Mouse (Mus musculus) heart, embryonic 12.5 days (tissue): ENCODE results near the gene Slco3a1. TPM values are rescaled to one million over a fixed set of nuclear protein-coding genes. Genes with fewer than 3 reads are reported as not detected.

Experiments used
- ATAC-seq: fragments of 200-750 bp; cut with Nextera tagmentation; 2 replicates; pipeline ENCODE4 v1.8.0; 2017; ENCODE audit warnings: moderate TSS enrichment, moderate library complexity; ENCODE audit not compliant: insufficient number of reproducible peaks, low FRiP score
- H3K27ac ChIP-seq: fragments of 300-500 bp; sonication (generic); 2 replicates; pipeline ENCODE4 v1.5.1; 2016; ENCODE audit warnings: mild to moderate bottlenecking, moderate library complexity; ENCODE audit not compliant: poor library complexity, severe bottlenecking
- H3K27me3 ChIP-seq: fragments of 300-500 bp; sonication (generic); replicated peaks from 2 replicates; pipeline ENCODE4 v1.6.1; 2016; ENCODE audit warnings: mild to moderate bottlenecking, moderate library complexity
- H3K36me3 ChIP-seq: fragments of 300-500 bp; sonication (generic); 2 replicates; pipeline ENCODE4 v1.6.1; 2016; ENCODE audit warnings: mild to moderate bottlenecking, moderate library complexity
- H3K4me1 ChIP-seq: fragments of 300-500 bp; sonication (generic); replicated peaks from 2 replicates; pipeline ENCODE4 v1.6.1; 2016; ENCODE audit warnings: mild to moderate bottlenecking
- H3K4me2 ChIP-seq: fragments of 300-500 bp; sonication (generic); 2 replicates; pipeline ENCODE4 v1.6.1; 2016; ENCODE audit warnings: mild to moderate bottlenecking, moderate library complexity
- H3K4me3 ChIP-seq: fragments of 300-500 bp; sonication (generic); 2 replicates; pipeline ENCODE4 v1.5.1; 2016; ENCODE audit warnings: mild to moderate bottlenecking
- H3K9ac ChIP-seq: fragments of 300-500 bp; sonication (generic); 2 replicates; pipeline ENCODE4 v1.6.1; 2016; ENCODE audit warnings: mild to moderate bottlenecking, moderate library complexity
- H3K9me3 ChIP-seq: fragments of 300-500 bp; sonication (generic); replicated peaks from 2 replicates; pipeline ENCODE4 v1.6.1; 2016; ENCODE audit warnings: mild to moderate bottlenecking, moderate library complexity
- WGBS: fragments of 180-500 bp; shearing (Covaris S2); methylation state at CpG from one replicate; pipeline ENCODE4 v1.1.7; 2016; 5-methylcytosine and 5-hydroxymethylcytosine counted together
- polyA plus RNA-seq: library from polyadenylated mRNA; unstranded; fragments of >200 nt; fragmentation: Nextera tagmentation; extraction: Ambion mirVana; gene quantifications from 2 replicates; pipeline ENCODE4 v1.2.1, GENCODE M21; 2016

Gene Slco3a1
- polyA plus RNA-seq, 1 experiment from 2014 or later, result 29.8 TPM

- no peaks in the 10 kb centered on the region for H3K27me3 ChIP-seq
- no peak for ATAC-seq
- WGBS, result 85% methylated on average over 10 of the region's 10 CpGs
- H3K36me3 ChIP-seq, result peaks cover 7% of the 10 kb centered on the region
- H3K27ac ChIP-seq, result no peak overlapping the region
- no peak overlapping the region for H3K9ac ChIP-seq
- H3K4me1 ChIP-seq, result peaks cover 21% of the 10 kb centered on the region
- H3K4me3 ChIP-seq, result no peak overlapping the region
- H3K9me3 ChIP-seq, result no peaks in the 10 kb centered on the region
- H3K4me2 ChIP-seq, result no peak overlapping the region
Measured at GRCm38 (mm10) chr7:74505635-74506034, 48.9 kb downstream of the Slco3a1 start.

GRCm38 (mm10) chr7:74501187-74501586 lies 53.4 kb downstream of the Slco3a1 start:
- no peaks in the 10 kb centered on the region for H3K9me3 ChIP-seq
- ATAC-seq, result no peak
- no peak overlapping the region for H3K27ac ChIP-seq
- 75% methylated on average over 10 of the region's 10 CpGs for WGBS
- H3K27me3 ChIP-seq, result no peaks in the 10 kb centered on the region
- peaks cover 7% of the 10 kb centered on the region for H3K36me3 ChIP-seq
- no peak overlapping the region for H3K4me2 ChIP-seq
- no peak overlapping the region for H3K4me3 ChIP-seq
- 0 out of 2 replicates have a peak, but pooled peaks cover 3% of the 10 kb centered on the region for H3K4me1 ChIP-seq
- no peak overlapping the region for H3K9ac ChIP-seq

GRCm38 (mm10) chr7:74499470-74499869 lies 55.1 kb downstream of the Slco3a1 start:
- Histone ChIP-seq H3K4me3 (no peak overlapping the region), H3K4me2 (no peak overlapping the region), H3K4me1 (no peaks in the 10 kb centered on the region), H3K27ac (no peak overlapping the region), H3K27me3 (no peaks in the 10 kb centered on the region), H3K9me3 (no peaks in the 10 kb centered on the region), H3K9ac (no peak overlapping the region), H3K36me3 (peaks cover 7% of the 10 kb centered on the region)
- WGBS, result 92% methylated on average over 5 of the region's 5 CpGs
- ATAC-seq, result no peak

GRCm38 (mm10) chr7:74498266-74498980 lies 56.2 kb downstream of the Slco3a1 start:
- H3K4me1 ChIP-seq, result no peaks in the 10 kb centered on the region
- no peak overlapping the region for H3K9ac ChIP-seq
- H3K4me2 ChIP-seq, result no peak overlapping the region
- no peak overlapping the region for H3K4me3 ChIP-seq
- no peaks in the 10 kb centered on the region for H3K27me3 ChIP-seq
- WGBS, result 76% methylated on average over 4 of the region's 4 CpGs
- no peak for ATAC-seq
- H3K9me3 ChIP-seq, result no peaks in the 10 kb centered on the region
- H3K27ac ChIP-seq, result no peak overlapping the region
- H3K36me3 ChIP-seq, result no peaks in the 10 kb centered on the region

- WGBS, result 59% methylated on average over 2 of the region's 2 CpGs
- Histone ChIP-seq H3K4me1 (no peaks in the 10 kb centered on the region), H3K27me3 (no peaks in the 10 kb centered on the region), H3K36me3 (no peaks in the 10 kb centered on the region), H3K4me3 (no peak overlapping the region), H3K9me3 (no peaks in the 10 kb centered on the region), H3K4me2 (no peak overlapping the region), H3K27ac (no peak overlapping the region), H3K9ac (no peak overlapping the region)
- no peak for ATAC-seq
Measured at GRCm38 (mm10) chr7:74497203-74497602, 57.4 kb downstream of the Slco3a1 start.

- H3K9ac ChIP-seq, result no peak overlapping the region
- no peak for ATAC-seq
- no peaks in the 10 kb centered on the region for H3K4me1 ChIP-seq
- no peaks in the 10 kb centered on the region for H3K36me3 ChIP-seq
- no peak overlapping the region for H3K27ac ChIP-seq
- H3K27me3 ChIP-seq, result no peaks in the 10 kb centered on the region
- 78% methylated on average over 2 of the region's 2 CpGs for WGBS
- H3K9me3 ChIP-seq, result no peaks in the 10 kb centered on the region
- H3K4me2 ChIP-seq, result no peak overlapping the region
- no peak overlapping the region for H3K4me3 ChIP-seq
Measured at GRCm38 (mm10) chr7:74495451-74495850, 59.1 kb downstream of the Slco3a1 start.

GRCm38 (mm10) chr7:74493775-74494174 lies 60.8 kb downstream of the Slco3a1 start:
- Histone ChIP-seq H3K27ac (no peak overlapping the region), H3K4me1 (peaks cover 2% of the 10 kb centered on the region; the same call in 1 of the 2 replicates), H3K27me3 (no peaks in the 10 kb centered on the region), H3K9ac (no peak overlapping the region), H3K4me2 (no peak overlapping the region), H3K4me3 (no peak overlapping the region), H3K9me3 (no peaks in the 10 kb centered on the region), H3K36me3 (no peaks in the 10 kb centered on the region)
- ATAC-seq, result no peak
- 79% methylated on average over 1 of the region's 1 CpGs for WGBS

- H3K36me3 ChIP-seq, result no peaks in the 10 kb centered on the region
- H3K9me3 ChIP-seq, result no peaks in the 10 kb centered on the region
- H3K4me2 ChIP-seq, result no peak overlapping the region
- peaks cover 5% of the 10 kb centered on the region; the same call in 1 of the 2 replicates for H3K4me1 ChIP-seq
- no peak overlapping the region for H3K27ac ChIP-seq
- H3K27me3 ChIP-seq, result no peaks in the 10 kb centered on the region
- 71% methylated on average over 9 of the region's 9 CpGs for WGBS
- H3K9ac ChIP-seq, result no peak overlapping the region
- no peak overlapping the region for H3K4me3 ChIP-seq
- ATAC-seq, result no peak
Measured at GRCm38 (mm10) chr7:74491683-74492355, 62.8 kb downstream of the Slco3a1 start.

GRCm38 (mm10) chr7:74488141-74488540 lies 66.4 kb downstream of the Slco3a1 start:
- Histone ChIP-seq H3K4me2 (no peak overlapping the region), H3K36me3 (no peaks in the 10 kb centered on the region), H3K4me1 (peaks cover 13% of the 10 kb centered on the region), H3K9ac (no peak overlapping the region), H3K27ac (no peak overlapping the region), H3K9me3 (no peaks in the 10 kb centered on the region), H3K27me3 (no peaks in the 10 kb centered on the region), H3K4me3 (no peak overlapping the region)
- no peak for ATAC-seq
- WGBS, result 80% methylated on average over 3 of the region's 3 CpGs

GRCm38 (mm10) chr7:74487727-74488126 lies 66.9 kb downstream of the Slco3a1 start:
- 73% methylated on average over 3 of the region's 3 CpGs for WGBS
- no peak for ATAC-seq
- Histone ChIP-seq H3K4me2 (no peak overlapping the region), H3K9ac (no peak overlapping the region), H3K4me3 (no peak overlapping the region), H3K27ac (no peak overlapping the region), H3K4me1 (peaks cover 17% of the 10 kb centered on the region), H3K27me3 (no peaks in the 10 kb centered on the region), H3K36me3 (no peaks in the 10 kb centered on the region), H3K9me3 (no peaks in the 10 kb centered on the region)

GRCm38 (mm10) chr7:74486083-74486482 lies 68.5 kb downstream of the Slco3a1 start:
- ATAC-seq, result no peak
- Histone ChIP-seq H3K9ac (no peak overlapping the region), H3K4me3 (no peak overlapping the region), H3K27me3 (no peaks in the 10 kb centered on the region), H3K36me3 (no peaks in the 10 kb centered on the region), H3K9me3 (no peaks in the 10 kb centered on the region), H3K27ac (no peak overlapping the region), H3K4me1 (peaks cover 20% of the 10 kb centered on the region), H3K4me2 (no peak overlapping the region)
- 84% methylated on average over 4 of the region's 4 CpGs for WGBS
